Mouse (Mus musculus): ENCODE results near the gene Slc38a2. TPM values are rescaled to one million over a fixed set of nuclear protein-coding genes. Genes with fewer than 3 reads are reported as not detected.

The Slc38a2 gene
- polyA plus RNA-seq, 1 experiment, result 58.6 TPM

DNA sequence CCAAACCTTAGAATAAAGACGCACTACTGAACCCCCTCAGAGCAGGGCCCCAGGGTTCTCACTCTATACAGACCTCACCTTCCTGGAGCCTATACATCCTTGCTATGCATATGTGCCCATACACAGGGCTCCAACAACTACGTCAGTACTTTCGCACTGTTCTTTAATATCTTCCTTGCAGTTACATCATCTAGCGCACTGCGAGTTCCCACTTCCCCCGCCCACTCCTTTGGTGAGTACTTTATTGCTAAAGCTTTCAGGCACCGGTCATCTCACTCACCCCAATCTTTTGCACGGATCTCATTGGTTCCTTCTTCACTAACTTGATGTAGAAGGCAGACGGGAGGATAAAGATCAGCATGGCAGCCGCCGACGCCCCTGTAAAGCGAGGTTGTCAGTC is 8.7 kb downstream of the Slc38a2 start:
- H3K4me1 ChIP-seq (ENCODE audit: control insufficient read depth, insufficient read depth, low read length), result peaks cover under 1% of the 10 kb centered on the region; the same call in 1 of the 2 replicates
- H3K27ac ChIP-seq (ENCODE audit: insufficient read depth, low read length), result no peak overlapping the region
- TF ChIP-seq CTCF (IDR thresholded peaks at IDR 0.05; ENCODE audit: extremely low read depth, insufficient read depth, low read length) (no peak), POLR2A (IDR thresholded peaks at IDR 0.05; ENCODE audit: extremely low read depth, insufficient read depth, low read length) (no peak)
- H3K4me3 ChIP-seq (ENCODE audit: insufficient read depth, low read length), result no peak overlapping the region

DNA sequence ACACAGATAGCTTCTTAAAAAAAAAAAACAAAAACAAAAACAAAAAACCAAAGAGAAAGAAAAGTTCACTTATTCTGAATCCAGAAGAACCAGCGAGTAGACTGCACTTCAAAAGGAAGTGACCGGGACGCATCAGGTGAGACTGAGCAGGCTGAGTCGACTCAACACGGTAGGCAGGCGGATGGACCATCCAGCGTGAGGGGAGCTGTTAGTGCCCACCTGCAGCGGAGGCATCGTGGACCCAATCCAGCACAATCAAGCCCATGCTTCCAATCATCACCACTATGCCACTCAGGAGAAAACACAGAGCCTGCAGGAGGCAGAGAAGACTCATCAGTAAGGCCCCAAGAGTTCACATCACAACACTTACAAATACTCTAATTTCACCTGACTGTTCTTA is 9.6 kb downstream of the Slc38a2 start:
- Histone ChIP-seq H3K4me3 (ENCODE audit: insufficient read depth, low read length) (no peak overlapping the region), H3K4me1 (ENCODE audit: control insufficient read depth, insufficient read depth, low read length) (no peaks in the 10 kb centered on the region), H3K27ac (ENCODE audit: insufficient read depth, low read length) (no peak overlapping the region)
- TF ChIP-seq POLR2A (IDR thresholded peaks at IDR 0.05; ENCODE audit: extremely low read depth, insufficient read depth, low read length), result no peak
- no peak for TF ChIP-seq CTCF (IDR thresholded peaks at IDR 0.05; ENCODE audit: extremely low read depth, insufficient read depth, low read length)

DNA sequence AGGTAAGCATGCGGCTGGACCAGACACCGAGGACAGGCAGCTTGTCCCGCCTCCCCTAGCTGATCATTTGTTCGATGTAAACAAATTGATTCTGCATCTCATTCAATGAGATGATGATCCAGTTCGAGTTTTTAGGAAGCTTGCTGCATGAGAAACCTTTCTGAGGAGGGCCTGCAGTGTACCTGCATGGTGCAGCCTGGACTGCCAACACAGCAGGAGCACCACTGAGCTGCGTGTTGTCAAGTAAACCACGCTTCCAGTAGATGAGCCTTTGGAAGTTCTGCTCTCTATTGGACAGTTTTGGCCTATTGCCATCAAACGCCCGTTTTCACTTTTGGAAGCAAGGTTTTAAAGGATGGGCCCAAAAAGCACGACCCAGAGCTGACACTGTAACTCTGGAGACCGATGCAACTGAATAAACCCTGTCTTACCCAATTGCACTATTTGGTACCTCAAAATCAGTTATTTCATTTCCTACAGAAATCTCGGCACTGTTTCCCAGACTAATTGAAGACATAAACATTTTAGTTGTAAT is 10.7 kb downstream of the Slc38a2 start:
- TF ChIP-seq POLR2A (IDR thresholded peaks at IDR 0.05; ENCODE audit: extremely low read depth, insufficient read depth, low read length), result no peak
- TF ChIP-seq CTCF (IDR thresholded peaks at IDR 0.05; ENCODE audit: extremely low read depth, insufficient read depth, low read length), result no peak
- Histone ChIP-seq H3K4me3 (ENCODE audit: insufficient read depth, low read length) (no peak overlapping the region), H3K4me1 (ENCODE audit: control insufficient read depth, insufficient read depth, low read length) (no peaks in the 10 kb centered on the region), H3K27ac (ENCODE audit: insufficient read depth, low read length) (no peak overlapping the region)

DNA sequence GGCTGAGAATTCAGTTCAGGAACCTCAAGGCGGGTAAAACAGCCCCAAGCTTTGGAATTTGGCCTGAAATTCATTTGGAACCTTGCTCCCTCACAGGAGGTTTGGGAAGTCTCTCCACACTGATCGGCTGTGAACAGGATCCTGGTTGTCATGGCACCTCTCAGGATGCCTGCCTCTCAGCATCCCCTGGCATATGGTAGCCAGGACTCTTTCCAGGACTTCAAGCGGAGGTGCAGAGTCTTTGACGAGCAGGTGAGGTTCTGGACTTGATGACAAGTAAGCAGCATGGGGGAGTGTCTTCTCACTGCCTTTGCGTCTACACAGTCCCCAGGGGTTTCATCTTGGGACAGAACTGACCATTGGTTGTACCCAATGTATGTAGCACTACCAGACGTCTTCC is 11.5 kb downstream of the Slc38a2 start:
- Histone ChIP-seq H3K4me3 (ENCODE audit: insufficient read depth, low read length) (no peak overlapping the region), H3K27ac (ENCODE audit: insufficient read depth, low read length) (no peak overlapping the region), H3K4me1 (ENCODE audit: control insufficient read depth, insufficient read depth, low read length) (no peaks in the 10 kb centered on the region)
- TF ChIP-seq POLR2A (IDR thresholded peaks at IDR 0.05; ENCODE audit: extremely low read depth, insufficient read depth, low read length), result no peak

DNA sequence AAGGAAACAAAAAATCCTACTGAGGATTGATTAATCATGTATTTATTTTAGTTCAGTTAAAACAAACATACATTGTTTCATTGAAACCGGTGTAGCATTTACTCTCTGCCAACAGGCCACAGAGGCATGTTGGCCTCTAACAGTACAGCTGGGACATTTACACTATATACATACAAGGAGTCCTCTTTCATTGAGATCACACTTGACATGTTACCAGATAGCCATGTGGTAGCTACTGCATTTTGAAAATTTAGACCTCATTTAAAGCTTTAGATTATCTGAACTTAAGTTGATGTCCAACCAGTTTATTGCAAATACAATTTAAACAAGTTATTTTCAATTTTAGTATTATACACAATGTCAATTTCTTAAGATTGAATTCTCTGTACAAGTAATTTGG is 12.2 kb downstream of the Slc38a2 start:
- H3K4me1 ChIP-seq (ENCODE audit: control insufficient read depth, insufficient read depth, low read length), result no peaks in the 10 kb centered on the region
- TF ChIP-seq CTCF (IDR thresholded peaks at IDR 0.05; ENCODE audit: extremely low read depth, insufficient read depth, low read length), result no peak
- TF ChIP-seq POLR2A (IDR thresholded peaks at IDR 0.05; ENCODE audit: extremely low read depth, insufficient read depth, low read length), result no peak
- no peak overlapping the region for H3K4me3 ChIP-seq (ENCODE audit: insufficient read depth, low read length)
- H3K27ac ChIP-seq (ENCODE audit: insufficient read depth, low read length), result no peak overlapping the region

DNA sequence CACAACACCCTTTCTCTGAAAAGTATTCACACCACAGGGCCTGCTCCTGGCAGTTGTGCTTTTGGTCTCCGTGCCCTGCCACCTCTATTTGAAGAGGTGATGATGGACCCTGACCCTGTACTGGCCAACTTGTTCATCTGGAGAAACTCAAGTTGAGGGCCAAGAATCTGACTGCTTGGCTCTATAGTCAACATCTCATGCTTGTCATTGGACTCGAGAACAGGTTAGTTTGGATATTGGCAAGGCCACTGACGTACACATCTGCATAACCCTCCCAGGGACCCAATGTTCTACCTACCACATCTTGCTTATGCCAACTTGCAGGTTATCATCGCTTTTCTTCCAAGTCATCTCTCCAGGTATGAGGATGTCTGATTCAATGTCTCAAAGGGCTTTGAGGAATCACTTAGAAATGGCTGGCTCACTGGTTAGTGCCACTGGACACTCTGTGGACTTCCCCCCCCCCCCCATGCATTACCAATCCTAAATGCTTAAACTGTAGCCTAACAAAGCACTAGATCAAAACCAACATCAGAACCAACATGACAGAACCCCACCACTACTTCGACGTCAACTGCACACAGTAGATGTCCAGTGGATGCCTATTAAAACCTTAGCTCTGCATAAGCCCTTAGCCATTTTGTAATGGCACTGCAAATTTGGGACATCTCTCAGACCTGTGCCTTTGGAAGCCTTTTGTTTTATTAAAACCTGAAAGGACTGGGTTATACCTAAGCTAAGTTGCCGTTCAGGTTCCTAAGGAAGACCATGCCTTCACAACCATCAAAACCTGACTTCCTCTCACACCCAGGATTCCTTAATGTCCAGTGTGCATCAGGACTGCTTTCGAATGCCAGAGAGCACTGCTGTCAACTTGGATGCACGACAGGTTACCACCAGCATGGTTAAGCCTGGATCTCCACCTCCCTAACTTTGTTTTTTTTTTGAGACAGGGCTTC is 13.1 kb downstream of the Slc38a2 start:
- TF ChIP-seq POLR2A (IDR thresholded peaks at IDR 0.05; ENCODE audit: extremely low read depth, insufficient read depth, low read length) (no peak), CTCF (IDR thresholded peaks at IDR 0.05; ENCODE audit: extremely low read depth, insufficient read depth, low read length) (no peak)
- Histone ChIP-seq H3K4me3 (ENCODE audit: insufficient read depth, low read length) (no peak overlapping the region), H3K4me1 (ENCODE audit: control insufficient read depth, insufficient read depth, low read length) (no peaks in the 10 kb centered on the region; the same call in 1 of the 2 replicates), H3K27ac (ENCODE audit: insufficient read depth, low read length) (no peak overlapping the region)

DNA sequence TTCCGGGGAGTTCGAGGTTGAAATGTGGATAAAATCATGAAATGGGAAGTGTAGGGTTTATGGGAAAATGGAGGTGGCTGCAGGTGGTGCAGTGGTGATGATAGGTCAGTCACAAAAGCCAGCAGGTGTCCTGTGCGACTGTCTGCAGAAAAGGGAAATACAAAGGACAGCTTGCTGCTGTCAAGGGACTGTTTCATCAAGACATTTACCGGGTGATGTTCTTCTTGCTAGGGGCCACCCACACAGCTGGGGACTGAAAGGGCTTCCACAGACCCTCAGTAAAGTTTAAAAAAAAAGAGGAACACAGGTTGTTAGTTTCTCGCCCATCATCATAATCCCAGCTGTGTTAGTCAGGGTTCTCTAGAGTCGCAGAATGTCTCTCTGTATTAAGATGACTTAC is 14.3 kb downstream of the Slc38a2 start:
- TF ChIP-seq CTCF (IDR thresholded peaks at IDR 0.05; ENCODE audit: extremely low read depth, insufficient read depth, low read length) (no peak), POLR2A (IDR thresholded peaks at IDR 0.05; ENCODE audit: extremely low read depth, insufficient read depth, low read length) (no peak)
- H3K4me3 ChIP-seq (ENCODE audit: insufficient read depth, low read length), result no peak overlapping the region
- H3K4me1 ChIP-seq (ENCODE audit: control insufficient read depth, insufficient read depth, low read length), result no peaks in the 10 kb centered on the region; the same call in 1 of the 2 replicates
- no peak overlapping the region for H3K27ac ChIP-seq (ENCODE audit: insufficient read depth, low read length)

DNA sequence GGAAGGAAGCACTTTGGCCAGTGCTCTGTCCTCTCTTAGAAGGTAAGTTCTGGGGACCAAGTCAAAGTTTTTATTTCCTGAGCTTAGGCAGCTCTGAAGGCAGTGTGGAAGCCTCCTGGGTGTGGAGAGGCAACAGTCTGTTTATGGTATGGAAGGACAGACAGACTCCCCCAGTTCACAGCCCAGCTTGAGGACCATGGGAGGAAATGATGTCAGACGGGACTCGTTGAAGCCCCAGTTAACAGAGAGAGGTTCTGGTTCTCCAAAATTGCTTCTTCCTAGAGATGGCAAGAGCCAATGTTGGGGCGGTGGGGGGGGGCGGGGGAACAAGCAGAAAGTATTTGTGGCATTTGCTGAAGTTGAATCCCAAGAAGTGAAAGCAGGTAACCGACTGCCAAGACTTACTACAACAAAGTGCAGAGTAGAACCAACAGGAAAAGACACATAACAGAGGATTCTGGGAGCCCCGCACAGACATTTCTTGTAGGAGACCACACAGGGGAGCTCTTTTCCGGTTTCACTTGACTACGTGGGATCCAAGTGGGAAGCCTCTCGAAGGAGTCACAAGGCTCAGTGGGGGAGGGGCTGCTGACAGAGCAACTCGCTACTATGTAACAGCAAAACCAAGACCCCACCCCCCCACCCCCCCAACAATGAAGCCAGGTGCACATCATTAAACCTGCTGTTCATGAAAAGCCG is 15.2 kb downstream of the Slc38a2 start:
- no peaks in the 10 kb centered on the region; the same call in 1 of the 2 replicates for H3K4me1 ChIP-seq (ENCODE audit: control insufficient read depth, insufficient read depth, low read length)
- no peak overlapping the region for H3K4me3 ChIP-seq (ENCODE audit: insufficient read depth, low read length)
- TF ChIP-seq POLR2A (IDR thresholded peaks at IDR 0.05; ENCODE audit: extremely low read depth, insufficient read depth, low read length) (no peak), CTCF (IDR thresholded peaks at IDR 0.05; ENCODE audit: extremely low read depth, insufficient read depth, low read length) (peak; percentile 13; the same call in 1 of the 2 replicates)
- H3K27ac ChIP-seq (ENCODE audit: insufficient read depth, low read length), result no peak overlapping the region

DNA sequence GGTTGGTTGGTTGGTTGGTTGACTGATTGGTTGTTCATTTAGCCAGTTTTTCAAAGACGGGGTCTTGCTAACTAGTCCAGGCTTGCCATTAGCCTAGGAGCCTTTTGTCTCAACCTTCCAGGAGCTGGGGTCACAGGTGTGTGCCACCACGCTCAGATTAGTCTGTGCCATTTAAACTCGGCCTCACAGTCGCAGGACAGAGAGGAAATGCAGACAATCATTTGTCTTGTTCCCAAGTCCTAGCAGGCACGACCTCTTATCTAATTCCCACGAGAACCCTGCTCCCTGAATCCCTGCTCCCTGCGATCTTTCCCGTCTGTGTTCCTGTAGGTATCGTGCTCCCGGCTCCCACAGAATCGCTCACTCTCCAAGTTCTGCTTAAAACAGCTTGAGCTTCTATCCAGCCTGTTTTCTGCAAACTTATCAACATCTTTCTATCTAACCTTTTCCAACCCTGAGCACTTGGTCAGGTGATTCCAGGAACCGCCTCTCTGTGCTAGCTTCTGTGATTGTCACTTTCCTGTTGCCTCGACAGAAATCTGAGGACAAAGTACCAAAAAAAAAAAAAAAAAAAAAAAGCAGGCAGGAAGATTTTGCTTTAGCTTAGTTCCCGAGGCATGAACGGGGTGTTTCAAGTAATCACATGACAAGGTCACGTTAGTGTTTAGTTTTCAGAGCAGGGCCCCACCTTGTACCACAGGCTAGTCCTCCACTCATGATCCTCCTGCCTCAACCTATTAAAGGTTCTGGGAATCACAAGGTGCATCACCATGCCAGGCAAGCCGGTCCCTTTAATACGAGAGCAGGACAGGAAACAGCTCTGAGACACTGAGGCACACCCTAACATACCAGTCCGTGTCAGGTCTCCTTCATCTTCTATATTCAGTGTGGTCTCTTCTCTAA is 20.4 kb downstream of the Slc38a2 start:
- H3K27ac ChIP-seq (ENCODE audit: insufficient read depth, low read length), result no peak overlapping the region
- no peaks in the 10 kb centered on the region; the same call in 1 of the 2 replicates for H3K4me1 ChIP-seq (ENCODE audit: control insufficient read depth, insufficient read depth, low read length)
- H3K4me3 ChIP-seq (ENCODE audit: insufficient read depth, low read length), result no peak overlapping the region
- TF ChIP-seq POLR2A (IDR thresholded peaks at IDR 0.05; ENCODE audit: extremely low read depth, insufficient read depth, low read length) (no peak), CTCF (IDR thresholded peaks at IDR 0.05; ENCODE audit: extremely low read depth, insufficient read depth, low read length) (no peak)
